8 mouse cellular contexts compared by ENCODE assay signal in genomic region chr11:69372056-69372779, GRCm38 (mm10). TPM values are rescaled to one million over a fixed set of nuclear protein-coding genes. Genes with fewer than 3 reads are reported as not detected.
DNase-seq lines count a peak whose midpoint lies in the region; ATAC-seq lines count a peak whose summit lies in the region.

No protein-coding gene starts in this region.

- DNase-seq in kidney, adult 9 months, result peak; percentile 51
- no peak for DNase-seq in kidney, adult 18-20 months
- peak; percentile 89 for DNase-seq in cerebellum, adult 11 months
- peak; percentile 42 to 50 for DNase-seq in kidney, postnatal 4 days
- DNase-seq in ovary, adult 18-20 months (ENCODE audit: low spot score), result no peak
- DNase-seq in urinary bladder, postnatal 36 days (ENCODE audit: low spot score in 2 of 2), result no peak

- no peaks in the 10 kb centered on the region for H3K9me3 ChIP-seq in forebrain, embryonic 15.5 days
- H3K9me3 ChIP-seq in liver, embryonic 16.5 days (replicated peaks; ENCODE audit: control insufficient read depth, low read length), result no peaks in the 10 kb centered on the region

- peaks cover 42% of the 10 kb centered on the region for H3K4me1 ChIP-seq in forebrain, embryonic 15.5 days
- H3K4me1 ChIP-seq in liver, embryonic 16.5 days (ENCODE audit: control insufficient read depth, low read depth, low read length), result peaks cover 50% of the 10 kb centered on the region

- H3K36me3 ChIP-seq in forebrain, embryonic 15.5 days, result no peaks in the 10 kb centered on the region
- no peaks in the 10 kb centered on the region for H3K36me3 ChIP-seq in liver, embryonic 16.5 days (ENCODE audit: control insufficient read depth, insufficient read depth)

- H3K4me3 ChIP-seq in forebrain, embryonic 15.5 days, result peak overlapping the region; percentile 19
- H3K4me3 ChIP-seq in liver, embryonic 16.5 days (ENCODE audit: low read depth, low read length), result peak overlapping the region; percentile 45; the same call in 1 of the 2 replicates

- peak; percentile 65 for ATAC-seq in forebrain, embryonic 15.5 days (replicated peaks)
- no peak for ATAC-seq in liver, embryonic 16.5 days (ENCODE audit: low read depth)

- peak overlapping the region; percentile 93 for H3K27ac ChIP-seq in forebrain, embryonic 15.5 days (replicated peaks)
- H3K27ac ChIP-seq in liver, embryonic 16.5 days (ENCODE audit: low read length), result peak overlapping the region; percentile 92

- peak overlapping the region; percentile 14; the same call in 1 of the 2 replicates for H3K9ac ChIP-seq in forebrain, embryonic 15.5 days (replicated peaks)
- H3K9ac ChIP-seq in liver, embryonic 16.5 days (ENCODE audit: low read depth, low read length), result no peak overlapping the region

- 37% methylated on average over 12 of the region's 12 CpGs for WGBS in forebrain, embryonic 15.5 days
- 46% methylated on average over 12 of the region's 12 CpGs for WGBS in liver, embryonic 16.5 days (ENCODE audit: insufficient replicate concordance)

- H3K4me2 ChIP-seq in forebrain, embryonic 15.5 days (replicated peaks), result peak overlapping the region; percentile 33
- peak overlapping the region; percentile 82; the same call in 1 of the 2 replicates for H3K4me2 ChIP-seq in liver, embryonic 16.5 days (ENCODE audit: low read depth, low read length)

- no peaks in the 10 kb centered on the region for H3K27me3 ChIP-seq in forebrain, embryonic 15.5 days
- peaks cover 35% of the 10 kb centered on the region for H3K27me3 ChIP-seq in liver, embryonic 16.5 days (ENCODE audit: control insufficient read depth, insufficient read depth, low read depth, low read length)

RNA-seq across cellular contexts. Expression of gene Chd3, which starts 3.0 kb away (rescaled TPM):
- polyA plus RNA-seq in forebrain, embryonic 15.5 days (2015; fragmentation: Nextera tagmentation; extraction: Ambion mirVana), result 127 and 138 TPM in 2 replicates
- polyA plus RNA-seq in liver, embryonic 16.5 days (2015; fragmentation: Nextera tagmentation; extraction: Ambion mirVana), result 5.0 and 5.7 TPM in 2 replicates

RNA-seq across cellular contexts. Expression of gene Naa38, which starts 23.1 kb away (rescaled TPM):
- polyA plus RNA-seq in forebrain, embryonic 15.5 days (2015; fragmentation: Nextera tagmentation; extraction: Ambion mirVana), result 89.4 and 91.9 TPM in 2 replicates
- polyA plus RNA-seq in liver, embryonic 16.5 days (2015; fragmentation: Nextera tagmentation; extraction: Ambion mirVana), result 73.4 and 76.8 TPM in 2 replicates

RNA-seq across cellular contexts. Expression of gene Cyb5d1, which starts 23.2 kb away (rescaled TPM):
- polyA plus RNA-seq in forebrain, embryonic 15.5 days (2015; fragmentation: Nextera tagmentation; extraction: Ambion mirVana), result 44.3 and 45.9 TPM in 2 replicates
- polyA plus RNA-seq in liver, embryonic 16.5 days (2015; fragmentation: Nextera tagmentation; extraction: Ambion mirVana), result 9.5 and 9.9 TPM in 2 replicates

RNA-seq across cellular contexts. Expression of gene Tmem88, which starts 25.8 kb away (rescaled TPM):
- 5.9 and 6.7 TPM in 2 replicates for polyA plus RNA-seq in forebrain, embryonic 15.5 days (2015; fragmentation: Nextera tagmentation; extraction: Ambion mirVana)
- polyA plus RNA-seq in liver, embryonic 16.5 days (2015; fragmentation: Nextera tagmentation; extraction: Ambion mirVana), result 7.1 and 7.8 TPM in 2 replicates

RNA-seq across cellular contexts. Expression of gene Rnf227, which starts 32.0 kb away (rescaled TPM):
- polyA plus RNA-seq in forebrain, embryonic 15.5 days (2015; fragmentation: Nextera tagmentation; extraction: Ambion mirVana), result 115 and 127 TPM in 2 replicates
- 0.62 and 0.74 TPM in 2 replicates for polyA plus RNA-seq in liver, embryonic 16.5 days (2015; fragmentation: Nextera tagmentation; extraction: Ambion mirVana)

Comparison
In these comparisons a context has a peak if more than half of its experiments do, and no peak if none do; other contexts are left out.
1. DNase-seq: peak in kidney, adult 9 months (single experiment), cerebellum, adult 11 months (single experiment) and kidney, postnatal 4 days (2 of 2); none in kidney, adult 18-20 months (single experiment), ovary, adult 18-20 months (single experiment) and urinary bladder, postnatal 36 days (0 of 2).
2. RNA of gene Chd3, which starts 3.0 kb away (polyA plus RNA-seq): 127 to 138 TPM in forebrain, embryonic 15.5 days; 5.0 to 5.7 TPM in liver, embryonic 16.5 days; every median in the first group is over 10 times any median in the second.